In genomic region chr7:109967805-109968579, GRCm38 (mm10) we compare ENCODE assay signal across 9 mouse cellular contexts. TPM values are rescaled to one million over a fixed set of nuclear protein-coding genes. Genes with fewer than 3 reads are reported as not detected.
DNase-seq lines count a peak whose midpoint lies in the region; ATAC-seq lines count a peak whose summit lies in the region.
"Had no signal": no experiment of that assay in that cellular context is flagged by ENCODE, and none has a peak within 500 bp of the region (broad histone marks: within the 10 kb centered on the region; RNA-seq: fewer than 3 reads in every experiment).

No protein-coding gene starts in this region.

- peaks cover 6% of the 10 kb centered on the region for H3K36me3 ChIP-seq in midbrain, embryonic 10.5 days
- no peaks in the 10 kb centered on the region for H3K36me3 ChIP-seq in midbrain, embryonic 11.5 days (ENCODE audit: control insufficient read depth, insufficient read depth, low read length)
- peaks cover 12% of the 10 kb centered on the region for H3K36me3 ChIP-seq in heart, embryonic 14.5 days (ENCODE audit: control insufficient read depth, insufficient read depth, low read length)

- no peak overlapping the region for H3K4me2 ChIP-seq in midbrain, embryonic 11.5 days
- 0 out of 2 replicates have a peak overlapping the region, but pooled peaks have one; percentile 5 for H3K4me2 ChIP-seq in heart, embryonic 14.5 days (ENCODE audit: low read length)
- H3K4me2 ChIP-seq: liver, embryonic 15.5 days had no signal

- H3K4me3 ChIP-seq in midbrain, embryonic 10.5 days, result no peak overlapping the region
- no peak overlapping the region for H3K4me3 ChIP-seq in midbrain, embryonic 11.5 days (ENCODE audit: low read depth, low read length)
- H3K4me3 ChIP-seq in heart, embryonic 14.5 days (ENCODE audit: control insufficient read depth in 1 of 2, insufficient read depth in 1 of 2, low read depth in 1 of 2, low read length in 2 of 2), result no peak overlapping the region
- H3K4me3 ChIP-seq: liver, embryonic 15.5 days had no signal

- no peak overlapping the region for H3K9ac ChIP-seq in midbrain, embryonic 11.5 days (ENCODE audit: low read length)
- peak overlapping the region; percentile 31; the same call in 1 of the 2 replicates for H3K9ac ChIP-seq in heart, embryonic 14.5 days (ENCODE audit: low read length)
- H3K9ac ChIP-seq: liver, embryonic 15.5 days had no signal

- H3K9me3 ChIP-seq in midbrain, embryonic 10.5 days (replicated peaks), result peaks cover 7% of the 10 kb centered on the region; the same call in 1 of the 2 replicates
- H3K9me3 ChIP-seq in midbrain, embryonic 11.5 days (ENCODE audit: control insufficient read depth, low read length), result no peaks in the 10 kb centered on the region; the same call in 1 of the 2 replicates
- H3K9me3 ChIP-seq in heart, embryonic 14.5 days (ENCODE audit: control insufficient read depth, low read length), result 0 out of 2 replicates have a peak, but pooled peaks cover 3% of the 10 kb centered on the region
- H3K9me3 ChIP-seq: liver, embryonic 15.5 days had no signal

- WGBS in midbrain, embryonic 10.5 days, result 90% methylated on average over 11 of the region's 11 CpGs
- 87% methylated on average over 11 of the region's 11 CpGs for WGBS in midbrain, embryonic 11.5 days
- WGBS in heart, embryonic 14.5 days, result 50% methylated on average over 11 of the region's 11 CpGs

- peaks cover 9% of the 10 kb centered on the region for H3K4me1 ChIP-seq in midbrain, embryonic 10.5 days
- H3K4me1 ChIP-seq in midbrain, embryonic 11.5 days (ENCODE audit: control insufficient read depth, insufficient read depth, low read length), result no peaks in the 10 kb centered on the region
- peaks cover 7 to 20% of the 10 kb centered on the region in 2 experiments for H3K4me1 ChIP-seq in heart, embryonic 14.5 days (ENCODE audit: control insufficient read depth in 2 of 2, insufficient read depth in 2 of 2, low read length in 2 of 2)
- H3K4me1 ChIP-seq: liver, embryonic 15.5 days had no signal

- peak overlapping the region; percentile 46; the same call in 1 of the 2 replicates for H3K27ac ChIP-seq in midbrain, embryonic 10.5 days (replicated peaks)
- H3K27ac ChIP-seq in midbrain, embryonic 11.5 days (ENCODE audit: low read depth, low read length), result no peak overlapping the region
- H3K27ac ChIP-seq in heart, embryonic 14.5 days (replicated peaks in 1 of 2; ENCODE audit: control insufficient read depth in 1 of 2, insufficient read depth in 1 of 2, low read depth in 2 of 2, low read length in 2 of 2), result peak overlapping the region; percentile 73 to 76
- H3K27ac ChIP-seq: liver, embryonic 15.5 days had no signal

- DNase-seq in midbrain, embryonic 10.5 days (ENCODE audit: low spot score), result no peak
- DNase-seq in midbrain, embryonic 11.5 days (ENCODE audit: low spot score, missing footprints), result no peak
- DNase-seq in cerebellum, postnatal 14 days, result peak; percentile 62
- peak; percentile 50 to 78 for DNase-seq in left cerebral cortex, postnatal 14 days (ENCODE audit: low spot score in 2 of 2)
- peak; percentile 14 for DNase-seq in right cerebral cortex, postnatal 14 days
- no peak for DNase-seq in urinary bladder, adult 2 months (ENCODE audit: low spot score)
- DNase-seq in ovary, postnatal 36 days (ENCODE audit: low spot score), result no peak

- H3K27me3 ChIP-seq in midbrain, embryonic 10.5 days (ENCODE audit: low read depth, poor library complexity, severe bottlenecking), result no peaks in the 10 kb centered on the region
- no peaks in the 10 kb centered on the region for H3K27me3 ChIP-seq in midbrain, embryonic 11.5 days (ENCODE audit: control insufficient read depth, insufficient read depth, low read length)
- H3K27me3 ChIP-seq in heart, embryonic 14.5 days (ENCODE audit: control insufficient read depth, insufficient read depth, low read length), result no peaks in the 10 kb centered on the region
- H3K27me3 ChIP-seq: liver, embryonic 15.5 days had no signal

- intact Hi-C loops in left cerebral cortex, postnatal 14 days (cut with DNase I), result no loop called here

- no peak for ATAC-seq in midbrain, embryonic 11.5 days (ENCODE audit: low FRiP score)
- 0 out of 2 replicates have a peak, but pooled peaks have one; percentile 14 for ATAC-seq in heart, embryonic 14.5 days (ENCODE audit: insufficient number of reproducible peaks, insufficient read depth, low FRiP score, low read depth)

RNA-seq across cellular contexts. Expression of gene Dennd5a, which starts 7.7 kb away (rescaled TPM):
- 30.2 and 35.4 TPM in 2 replicates for polyA plus RNA-seq in midbrain, embryonic 10.5 days (2016; fragmentation: Nextera tagmentation; extraction: Ambion mirVana)
- 52.4 and 53.0 TPM in 2 replicates for polyA plus RNA-seq in midbrain, embryonic 11.5 days (2014; fragmentation: Nextera tagmentation; extraction: Ambion mirVana)
- 62.6 and 66.1 TPM in 2 replicates for polyA plus RNA-seq in heart, embryonic 14.5 days (2014; fragmentation: Nextera tagmentation; extraction: Ambion mirVana)
- total RNA-seq in left cerebral cortex, postnatal 14 days (2021), result 100 to 1,000 TPM; 182 to 186 TPM
- polyA plus RNA-seq in urinary bladder, adult 2 months (2012; rRNA removed), result 63.8 and 75.8 TPM in 2 replicates

RNA-seq across cellular contexts. Expression of gene Tmem41b, which starts 18.7 kb away (rescaled TPM):
- polyA plus RNA-seq in midbrain, embryonic 10.5 days (2016; fragmentation: Nextera tagmentation; extraction: Ambion mirVana), result 74.6 and 76.8 TPM in 2 replicates
- 85.6 and 89.5 TPM in 2 replicates for polyA plus RNA-seq in midbrain, embryonic 11.5 days (2014; fragmentation: Nextera tagmentation; extraction: Ambion mirVana)
- 48.4 and 53.5 TPM in 2 replicates for polyA plus RNA-seq in heart, embryonic 14.5 days (2014; fragmentation: Nextera tagmentation; extraction: Ambion mirVana)
- total RNA-seq in left cerebral cortex, postnatal 14 days (2021), result 10 to 100 TPM; 54.7 to 55.1 TPM
- polyA plus RNA-seq in urinary bladder, adult 2 months (2012; rRNA removed), result 33.3 and 35.0 TPM in 2 replicates

RNA-seq across cellular contexts. Expression of gene Ipo7, which starts 50.1 kb away (rescaled TPM):
- 53.4 and 54.1 TPM in 2 replicates for polyA plus RNA-seq in midbrain, embryonic 10.5 days (2016; fragmentation: Nextera tagmentation; extraction: Ambion mirVana)
- 37.8 and 40.2 TPM in 2 replicates for polyA plus RNA-seq in midbrain, embryonic 11.5 days (2014; fragmentation: Nextera tagmentation; extraction: Ambion mirVana)
- polyA plus RNA-seq in heart, embryonic 14.5 days (2014; fragmentation: Nextera tagmentation; extraction: Ambion mirVana), result 14.6 and 16.3 TPM in 2 replicates
- total RNA-seq in left cerebral cortex, postnatal 14 days (2021), result 10 to 100 TPM; 90.1 to 91.0 TPM
- polyA plus RNA-seq in urinary bladder, adult 2 months (2012; rRNA removed), result 31.9 and 38.2 TPM in 2 replicates

Comparison
In these comparisons a context has a peak if more than half of its experiments do, and no peak if none do; other contexts are left out.
1. DNase-seq: peak in cerebellum, postnatal 14 days (2 of 2), left cerebral cortex, postnatal 14 days (2 of 2) and right cerebral cortex, postnatal 14 days (single experiment); none in midbrain, embryonic 10.5 days (single experiment), midbrain, embryonic 11.5 days (single experiment), urinary bladder, adult 2 months (single experiment) and ovary, postnatal 36 days (single experiment).